24 mouse cellular contexts compared by ENCODE assay signal in the genomic region with DNA sequence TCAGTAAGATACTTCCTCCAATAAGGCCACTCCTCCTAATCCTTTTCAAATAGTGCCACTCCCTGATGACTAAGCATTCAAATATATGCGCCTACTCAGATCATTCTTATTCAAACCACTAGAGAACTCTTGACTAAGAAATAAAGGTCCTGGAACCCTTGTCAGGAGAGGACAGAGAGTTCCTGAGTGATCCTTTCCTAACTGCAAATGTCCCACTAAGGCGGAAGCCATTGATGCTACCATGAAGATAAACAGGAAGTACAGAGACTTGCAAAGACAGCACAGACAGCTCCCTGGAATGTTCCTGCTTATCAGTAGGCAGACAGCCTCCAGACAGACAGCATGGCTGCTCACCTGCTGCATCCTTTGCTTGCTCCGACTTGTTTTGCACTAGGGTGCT.
DNase-seq lines count a peak whose midpoint lies in the region; ATAC-seq and TF ChIP-seq lines count a peak whose summit lies in the region.
"Had no signal": no experiment of that assay in that cellular context is flagged by ENCODE, and none has a peak within 500 bp of the region (broad histone marks: within the 10 kb centered on the region; RNA-seq: fewer than 3 reads in every experiment).

No protein-coding gene starts in this region.

- no peak overlapping the region for H3K27ac ChIP-seq in lung, embryonic 16.5 days (ENCODE audit: low read length)
- H3K27ac ChIP-seq in ES-E14 (ENCODE audit: insufficient read depth, low read depth, low read length, poor library complexity, severe bottlenecking), result peak overlapping the region; percentile 88; the same call in 1 of the 2 replicates
- H3K27ac ChIP-seq: embryonic facial prominence, embryonic 10.5 days; forebrain, embryonic 13.5 days; heart, embryonic 10.5 days; hindbrain, embryonic 12.5 days had no signal

- H3K36me3 ChIP-seq in lung, embryonic 16.5 days (ENCODE audit: control insufficient read depth, insufficient read depth, low read length), result no peaks in the 10 kb centered on the region
- no peaks in the 10 kb centered on the region for H3K36me3 ChIP-seq in ES-E14 (ENCODE audit: control insufficient read depth, insufficient read depth, low read length, poor library complexity, severe bottlenecking)
- H3K36me3 ChIP-seq: embryonic facial prominence, embryonic 10.5 days; heart, embryonic 10.5 days; hindbrain, embryonic 12.5 days had no signal

- H3K9me3 ChIP-seq in lung, embryonic 16.5 days (ENCODE audit: control insufficient read depth, low read length), result peaks cover 2% of the 10 kb centered on the region; the same call in 1 of the 2 replicates
- H3K9me3 ChIP-seq in ES-E14 (ENCODE audit: control insufficient read depth, insufficient read depth, low read depth, low read length), result no peaks in the 10 kb centered on the region; the same call in 1 of the 2 replicates
- H3K9me3 ChIP-seq: forebrain, embryonic 13.5 days; heart, embryonic 10.5 days; hindbrain, embryonic 12.5 days had no signal

- H3K9ac ChIP-seq in lung, embryonic 16.5 days (ENCODE audit: low read length), result no peak overlapping the region
- H3K9ac ChIP-seq in ES-E14 (ENCODE audit: insufficient read depth, low read depth, low read length, poor library complexity, severe bottlenecking), result no peak overlapping the region
- H3K9ac ChIP-seq: forebrain, embryonic 13.5 days; forebrain, postnatal 0 days; hindbrain, embryonic 12.5 days had no signal

- intact Hi-C loops in left cerebral cortex, postnatal 4 days (cut with DNase I), result no loop called here

- peak; percentile 17; the same call in 1 of the 2 replicates for ATAC-seq in lung, embryonic 16.5 days (ENCODE audit: low read depth)
- ATAC-seq: activated CD4-positive, CD25-positive, alpha-beta regulatory T cell, adult 4 months; forebrain, embryonic 13.5 days; forebrain, postnatal 0 days; hindbrain, embryonic 16.5 days; inflammation-experienced regulatory T-cells, adult 6 months had no signal

- WGBS in lung, embryonic 16.5 days, result 82% methylated on average over 3 of the region's 3 CpGs

- DNase-seq in lung, postnatal 10 days, result no peak
- peak; percentile 16 for DNase-seq in ES-E14 (ENCODE audit: low read depth, low spot score)
- peak; percentile 61 for DNase-seq in ZHBTc4 (ENCODE audit: low read depth, low spot score)
- no peak for DNase-seq in left cerebral cortex, postnatal 4 days
- no peak for DNase-seq in thymus, postnatal 25 days
- DNase-seq in T-cell, adult 2 months (ENCODE audit: low spot score), result no peak
- DNase-seq: adrenal gland, postnatal 14 days; cerebellum, adult 11-12 months; cerebellum, adult 9-11 months; cerebellum, postnatal 36 days; forebrain, postnatal 0 days; gastrocnemius, adult 2 months; gastrocnemius, postnatal 25 days; heart, postnatal 10 days; heart, postnatal 4 days had no signal

- no peak overlapping the region for H3K4me2 ChIP-seq in lung, embryonic 16.5 days (ENCODE audit: low read depth, low read length)
- H3K4me2 ChIP-seq: forebrain, embryonic 13.5 days; hindbrain, embryonic 12.5 days had no signal

- in situ Hi-C loops in ES-E14 (cut with MboI; ENCODE audit: low sequenced_read_pairs in 2 of 2, unreplicated experiment in 2 of 2), result no loop called here

- H3K4me3 ChIP-seq in lung, embryonic 16.5 days (ENCODE audit: low read length), result no peak overlapping the region
- H3K4me3 ChIP-seq in ES-E14 (ENCODE audit: insufficient read depth in 1 of 2, low read depth in 1 of 2, low read length in 2 of 2, poor library complexity in 1 of 2, severe bottlenecking in 1 of 2), result no peak overlapping the region
- H3K4me3 ChIP-seq: embryonic facial prominence, embryonic 10.5 days; forebrain, embryonic 13.5 days; gastrocnemius, adult 2 months; heart, embryonic 10.5 days; hindbrain, embryonic 12.5 days had no signal

- peaks cover 4% of the 10 kb centered on the region for H3K4me1 ChIP-seq in lung, embryonic 16.5 days (replicated peaks; ENCODE audit: control insufficient read depth, insufficient read depth, low read length)
- peaks cover 0 to 8% of the 10 kb centered on the region in 2 experiments; a peak in 1 of 4 replicates for H3K4me1 ChIP-seq in ES-E14 (ENCODE audit: control insufficient read depth in 2 of 2, insufficient read depth in 2 of 2, low read length in 2 of 2, poor library complexity in 1 of 2)
- H3K4me1 ChIP-seq: embryonic facial prominence, embryonic 10.5 days; hindbrain, embryonic 12.5 days had no signal

- no peaks in the 10 kb centered on the region for H3K27me3 ChIP-seq in lung, embryonic 16.5 days (ENCODE audit: control insufficient read depth, insufficient read depth, low read depth, low read length)
- H3K27me3 ChIP-seq: CH12.LX; hindbrain, embryonic 12.5 days had no signal

TF ChIP-seq in ES-E14, 5 proteins besides CTCF, POLR2A, EP300 and RAD21:
- TF ChIP-seq MAFK (IDR thresholded peaks at IDR 0.05; ENCODE audit: insufficient read depth, low read depth, low read length) (peak; percentile 43; the same call in 1 of the 2 replicates), ZNF384 (IDR thresholded peaks at IDR 0.05; ENCODE audit: low read depth, low read length) (no peak)

Comparison
In these comparisons a context has a peak if more than half of its experiments do, and no peak if none do; other contexts are left out.
1. DNase-seq: peak in ES-E14 (single experiment) and ZHBTc4 (single experiment); none in lung, postnatal 10 days (single experiment), left cerebral cortex, postnatal 4 days (single experiment), thymus, postnatal 25 days (single experiment) and T-cell, adult 2 months (single experiment).